Mouse (Mus musculus) kidney, postnatal 25 days (tissue): ENCODE results near the gene Klhl40.

Experiments
- DNase-seq, 2 experiments: peaks; one replicate each; pipeline ENCODE4 v3.0.0; 2021; ENCODE audit warnings: mixed read lengths in 2 of 2

Gene Klhl40

DNA sequence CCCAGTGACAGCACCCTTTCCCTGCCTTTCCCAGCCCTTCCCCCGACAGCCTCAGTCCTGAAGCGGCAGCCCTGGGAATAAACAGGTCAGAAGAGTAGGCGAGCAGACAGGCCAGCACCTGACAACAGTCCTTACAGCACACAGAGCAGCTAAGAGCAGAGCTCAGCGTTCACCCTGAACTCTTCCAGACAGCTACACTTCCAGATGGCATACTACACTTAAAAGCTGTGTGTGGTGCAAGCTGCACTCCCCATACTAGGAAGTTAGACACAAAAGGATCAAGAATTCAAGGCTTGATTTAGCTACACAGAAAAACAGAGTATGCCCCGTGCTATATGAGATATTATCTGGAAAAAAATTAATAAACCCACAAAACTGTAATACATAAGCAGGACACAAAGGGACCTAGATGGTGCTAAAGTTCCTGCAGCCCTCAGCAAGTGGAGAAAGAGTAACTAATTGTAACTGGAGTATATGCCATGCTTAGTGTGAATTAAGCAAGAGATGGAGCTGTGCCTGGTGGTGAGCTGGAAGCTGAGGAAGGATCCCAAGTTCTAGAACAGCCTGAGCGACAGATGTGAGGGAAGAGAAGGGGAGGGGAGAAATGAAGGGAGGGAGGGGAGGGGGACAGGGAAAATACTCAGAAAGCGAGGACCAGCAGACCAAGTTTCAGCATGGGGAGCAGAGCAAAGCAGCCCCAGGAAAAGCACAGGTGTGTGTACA is 52.0 kb downstream of the Klhl40 start:
- no peak for DNase-seq

DNA sequence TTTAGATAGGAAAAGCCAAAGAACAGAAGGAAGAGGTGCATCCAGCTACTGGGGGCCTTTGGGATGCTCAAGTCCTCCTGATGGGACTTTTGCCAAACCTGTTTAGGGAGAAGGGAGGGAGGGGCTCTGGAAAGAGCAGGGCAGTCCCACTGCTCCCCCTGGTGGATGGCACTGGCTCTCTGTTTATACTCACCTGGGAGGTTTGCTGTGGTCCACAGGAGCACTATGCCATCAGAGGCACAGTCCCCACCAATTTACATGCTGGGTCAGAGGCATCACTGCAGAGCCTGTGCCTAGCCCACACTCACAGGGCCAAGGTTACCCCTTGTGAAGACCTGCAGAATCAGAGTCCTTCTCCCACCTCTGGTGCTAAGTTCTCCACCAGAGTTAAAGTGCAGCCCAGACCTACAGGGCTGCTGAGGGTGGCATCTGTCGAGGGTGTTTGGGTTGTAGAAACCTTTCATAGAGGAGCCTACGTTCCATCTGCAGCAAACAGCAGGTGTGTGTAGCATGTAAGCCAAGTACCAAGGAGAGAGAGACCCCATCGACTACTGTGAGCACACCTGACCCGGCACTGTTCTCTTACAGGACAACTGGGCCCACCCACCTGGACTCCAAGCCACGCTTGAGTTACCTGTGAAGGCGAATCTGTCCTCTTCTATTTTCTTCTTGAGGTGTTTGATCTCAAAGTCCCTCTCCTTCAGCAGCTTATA is 53.0 kb downstream of the Klhl40 start:
- DNase-seq, result peak; percentile 71 to 78

GRCm38 (mm10) chr9:121830956-121831293 is 53.5 kb downstream of the Klhl40 start:
- peak; percentile 74 to 90 for DNase-seq
